Mouse (Mus musculus) thymus, adult 2 months (tissue): ENCODE results near the gene P2rx2.

Experiments used
- CTCF ChIP-seq: fragments of 200-500 bp; IDR thresholded peaks from 2 replicates; pipeline ENCODE4 v1.5.1; 2012; ENCODE audit warnings: mild to moderate bottlenecking, control low read depth, low read length, moderate library complexity, borderline replicate concordance; ENCODE audit not compliant: control insufficient read depth, poor library complexity, insufficient read depth; ENCODE audit errors: extremely low read depth
- POLR2A ChIP-seq: fragments of 200-500 bp; IDR thresholded peaks from 2 replicates; pipeline ENCODE4 v1.6.1; 2012; ENCODE audit warnings: mild to moderate bottlenecking, low read length, control low read depth, moderate library complexity; ENCODE audit not compliant: control insufficient read depth, poor library complexity, insufficient read depth; ENCODE audit errors: extremely low read depth

GRCm38 (mm10) chr5:110342648-110343284, at the start of gene P2rx2:
- TF ChIP-seq CTCF (no peak), POLR2A (0 out of 2 replicates have a peak, but pooled peaks have one; percentile 19)
